Mouse (Mus musculus) ovary, adult 18-20 months (tissue): ENCODE measurements at regions not wholly inside any gene's neighbourhood (a gene's known extent, or its start where the extent isn't known, plus 50 kb on each side); places are given as distances from the start of the nearest gene placed in this dataset.

ENCODE experiments used
- DNase-seq: peaks from one replicate; pipeline ENCODE4 v3.0.0; 2022; ENCODE audit warnings: low spot score, mixed read lengths

DNA sequence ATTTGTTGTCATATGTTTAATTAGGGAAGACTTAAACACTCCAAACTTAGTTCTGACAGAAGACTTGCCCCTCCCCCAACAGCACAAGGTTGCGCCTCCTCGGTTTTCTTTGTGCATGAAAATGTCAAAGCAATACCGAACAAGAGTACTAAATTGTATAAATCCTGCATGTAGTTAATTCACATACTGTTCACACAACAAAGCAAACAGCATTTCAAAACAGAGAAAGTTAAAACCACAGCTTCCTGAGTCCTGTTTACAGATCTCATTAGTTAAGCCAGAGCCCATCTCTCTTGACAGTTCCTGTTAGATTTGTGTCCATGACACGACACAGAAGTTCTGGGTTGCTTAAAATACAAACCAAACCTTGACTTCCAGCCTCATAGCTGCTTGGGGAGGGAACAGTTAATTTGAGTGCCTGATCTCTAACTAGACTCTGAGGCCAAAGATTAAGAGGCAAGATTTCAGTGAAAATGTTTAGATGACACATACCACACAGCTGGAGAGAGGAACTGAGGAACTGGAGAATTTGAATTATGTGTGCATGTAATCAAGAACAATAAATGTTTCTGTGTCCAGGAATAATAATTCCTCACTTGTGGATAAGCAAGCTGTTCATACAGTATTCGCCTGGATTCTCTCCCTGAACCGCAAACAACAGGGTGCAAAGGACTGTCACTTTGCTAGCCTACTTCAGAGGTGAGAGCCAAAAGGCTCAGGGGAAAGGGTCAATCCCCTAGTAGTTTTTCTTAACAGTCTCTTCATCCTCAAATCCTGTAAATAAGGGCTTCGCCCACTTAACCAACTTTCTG, 113.3 kb upstream of the Tbl1xr1 start:
- no peak for DNase-seq

DNA sequence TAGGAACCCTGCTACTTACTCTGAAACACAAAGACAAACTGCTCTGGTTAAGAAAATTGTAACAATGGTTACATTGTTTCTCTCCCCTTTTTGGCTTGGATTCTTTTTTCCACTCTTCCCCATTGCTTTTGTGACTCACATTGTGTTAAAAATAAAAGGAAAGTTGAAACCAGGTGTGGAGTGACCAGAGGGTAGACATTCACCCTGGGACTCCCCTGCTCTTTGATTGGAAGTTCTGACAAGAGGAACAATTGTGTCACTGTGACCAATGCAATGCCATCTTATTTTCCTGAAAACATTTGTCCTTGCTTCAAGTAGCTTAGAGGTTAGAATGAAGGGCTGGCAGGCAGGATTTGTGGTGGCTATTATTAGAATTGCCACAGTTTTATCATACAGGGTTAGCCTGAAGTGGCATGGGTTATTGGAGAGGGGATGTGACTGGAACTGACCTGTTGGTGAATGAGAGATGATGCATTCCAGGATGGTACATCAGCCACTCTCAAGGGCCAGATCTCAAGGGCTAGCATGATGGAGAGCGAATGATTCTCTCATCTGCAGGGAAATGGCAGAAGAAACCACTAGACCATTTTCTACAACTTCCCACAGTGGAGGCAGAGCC, 112.6 kb upstream of the Tbl1xr1 start:
- no peak for DNase-seq

- DNase-seq, result no peak
Observed at GRCm38 (mm10) chr3:21964438-21964837, 112.0 kb upstream of the Tbl1xr1 start.

DNA sequence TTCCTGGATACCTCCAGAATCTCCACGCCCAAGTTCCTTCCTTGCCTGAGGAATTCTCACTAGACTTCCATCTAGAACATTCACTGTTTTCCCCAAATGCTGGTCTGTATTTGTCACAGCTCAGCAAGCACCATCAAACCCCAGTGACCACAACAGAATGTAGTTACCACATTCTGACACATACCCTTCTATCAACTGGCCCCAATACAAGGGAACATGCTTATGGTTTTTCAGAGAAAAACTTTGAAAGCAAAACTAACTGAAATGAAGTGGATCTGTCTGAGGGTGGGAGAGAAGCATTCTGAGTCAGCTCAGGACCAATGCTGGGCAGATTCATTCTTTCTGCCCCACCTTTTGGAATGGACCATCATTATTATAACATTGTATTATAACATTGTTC, 110.9 kb upstream of the Tbl1xr1 start:
- no peak for DNase-seq

GRCm38 (mm10) chr3:21971731-21972130, 104.7 kb upstream of the Tbl1xr1 start:
- DNase-seq, result no peak

DNA sequence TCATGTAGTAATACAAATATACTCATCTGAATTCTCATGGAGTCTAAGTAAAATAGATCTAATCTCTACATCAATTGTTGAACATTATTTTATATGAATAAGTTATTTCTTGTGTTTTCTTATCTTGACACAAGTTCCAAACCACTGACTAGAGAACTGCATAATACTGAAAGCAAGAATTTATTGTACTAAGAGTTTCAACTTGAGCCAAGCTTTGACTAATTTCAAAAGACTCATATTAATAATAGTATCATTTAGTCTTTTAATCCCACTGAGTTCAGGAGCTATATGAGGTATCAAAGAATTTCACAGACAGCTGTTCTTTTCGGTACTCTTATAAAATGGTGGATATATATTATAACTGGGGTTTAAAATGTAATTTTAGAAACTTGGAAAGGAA, 103.3 kb upstream of the Tbl1xr1 start:
- DNase-seq, result no peak

DNA sequence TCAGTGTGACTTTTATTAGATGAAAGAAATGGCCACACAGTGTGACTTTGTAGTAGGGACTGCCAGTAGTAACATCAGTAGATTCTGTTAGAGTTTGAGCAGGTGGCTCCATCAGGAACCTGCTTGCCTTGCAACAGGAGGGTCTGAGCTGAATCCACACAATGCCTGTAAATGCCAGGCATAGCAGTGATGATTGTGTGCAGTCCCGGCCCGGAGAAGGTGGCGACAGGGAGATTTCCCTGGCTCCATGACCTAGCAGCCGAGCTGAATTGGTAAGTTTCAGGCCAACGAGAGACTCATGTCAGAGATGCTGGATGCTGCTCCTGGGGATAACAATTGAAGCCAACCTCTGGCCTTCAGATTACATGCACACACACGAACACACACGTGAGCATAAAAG, 102.8 kb upstream of the Tbl1xr1 start:
- DNase-seq, result no peak

GRCm38 (mm10) chr3:21974766-21975165, 101.7 kb upstream of the Tbl1xr1 start:
- no peak for DNase-seq

DNA sequence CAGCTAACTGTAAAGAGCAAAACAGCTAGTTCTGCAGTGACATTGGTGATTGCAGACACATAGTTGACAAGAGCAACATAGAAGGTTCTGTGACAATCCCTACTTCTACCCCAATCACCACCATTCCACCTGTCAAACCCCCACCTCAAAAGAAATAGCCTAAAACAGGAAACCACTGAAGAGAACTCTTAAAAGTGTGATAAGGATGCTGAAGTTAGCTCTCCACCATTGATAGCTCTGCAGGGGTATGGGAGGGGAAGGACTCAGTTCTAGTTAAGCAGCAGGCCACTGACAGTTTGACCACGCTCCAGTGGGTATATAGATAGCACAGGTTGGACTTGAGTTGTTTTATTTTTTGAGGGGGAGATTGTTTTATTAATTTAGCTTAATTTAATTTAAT, 98.7 kb upstream of the Tbl1xr1 start:
- no peak for DNase-seq

GRCm38 (mm10) chr3:21982991-21983390, 93.5 kb upstream of the Tbl1xr1 start:
- no peak for DNase-seq

- DNase-seq, result no peak
Observed at GRCm38 (mm10) chr3:21983993-21984725, 92.3 kb upstream of the Tbl1xr1 start.

- DNase-seq, result no peak
Observed at GRCm38 (mm10) chr3:21984807-21985206, 91.6 kb upstream of the Tbl1xr1 start.

GRCm38 (mm10) chr3:21986164-21986892, 90.1 kb upstream of the Tbl1xr1 start:
- DNase-seq, result no peak

- no peak for DNase-seq
Observed at GRCm38 (mm10) chr3:21986893-21987250, 89.6 kb upstream of the Tbl1xr1 start.

- DNase-seq, result no peak
Observed at GRCm38 (mm10) chr3:21987455-21988009, 88.9 kb upstream of the Tbl1xr1 start.

- DNase-seq, result no peak
Observed at GRCm38 (mm10) chr3:21988010-21988531, 88.4 kb upstream of the Tbl1xr1 start.

DNA sequence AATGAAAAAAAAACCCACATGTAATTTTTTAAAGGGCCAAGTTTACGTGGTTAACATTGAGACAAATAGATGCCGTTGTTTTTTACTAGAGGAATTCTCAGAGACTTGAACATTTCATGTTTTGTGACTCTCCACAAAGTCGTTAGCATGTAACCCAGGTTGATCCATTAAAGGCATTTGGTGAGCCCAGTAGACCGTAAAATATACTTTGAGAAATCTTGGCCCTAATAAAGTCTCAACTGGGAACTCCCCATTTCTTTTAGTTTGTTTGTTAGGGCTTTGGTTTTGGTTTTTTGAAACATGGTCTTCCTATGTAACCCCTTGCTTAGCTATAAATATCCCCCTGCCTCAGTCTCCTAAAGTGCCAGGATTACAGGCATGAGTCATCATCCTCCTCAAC, 85.9 kb upstream of the Tbl1xr1 start:
- no peak for DNase-seq

GRCm38 (mm10) chr3:21991681-21992152, 84.7 kb upstream of the Tbl1xr1 start:
- DNase-seq, result no peak

GRCm38 (mm10) chr3:21992203-21992602, 84.2 kb upstream of the Tbl1xr1 start:
- DNase-seq, result no peak

DNA sequence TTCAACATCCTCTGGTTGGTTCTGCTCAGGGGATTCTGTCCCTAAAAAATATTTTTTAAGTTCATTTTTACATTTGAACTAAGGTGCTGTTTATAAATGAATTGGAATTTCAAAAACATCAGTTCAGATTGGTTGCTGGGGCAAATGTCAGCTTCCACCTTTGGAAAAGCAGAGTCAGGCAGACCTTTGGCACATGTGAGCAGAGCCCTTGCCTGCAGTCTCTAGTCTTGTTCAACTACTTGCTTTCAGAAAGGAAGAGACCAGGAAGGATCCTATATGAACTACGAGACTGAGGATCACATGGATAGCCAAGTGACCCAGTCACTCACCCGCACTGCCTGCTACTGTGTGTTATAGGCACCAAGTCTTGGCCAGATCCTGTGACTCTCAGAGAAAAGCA, 82.5 kb upstream of the Tbl1xr1 start:
- no peak for DNase-seq

- DNase-seq, result no peak
Observed at GRCm38 (mm10) chr3:21995566-21996391, 80.7 kb upstream of the Tbl1xr1 start.
